Mouse (Mus musculus) right cerebral cortex, postnatal 10 days (tissue): ENCODE data around the gene Asxl1.

Experiments
- DNase-seq, 2 experiments: peaks; one replicate each; pipeline ENCODE4 v3.0.0; 2021; ENCODE audit warnings: low spot score in 2 of 2

The Asxl1 gene

GRCm38 (mm10) chr2:153345454-153346220 lies at the start of gene Asxl1:
TSS of gene Asxl1 (plus strand) at chr2:153345829.
- DNase-seq, result peak; percentile 99

GRCm38 (mm10) chr2:153297771-153298170 lies 47.9 kb upstream of the Asxl1 start:
- DNase-seq, result no peak

- DNase-seq, result no peak
These were observed 47.2 kb upstream of the Asxl1 start for GRCm38 (mm10) chr2:153298460-153298859.

GRCm38 (mm10) chr2:153298863-153299262 lies 46.8 kb upstream of the Asxl1 start:
- peak in 1 of 2 experiments; percentile 31 for DNase-seq

GRCm38 (mm10) chr2:153301123-153301522 lies 44.5 kb upstream of the Asxl1 start:
- no peak for DNase-seq

- DNase-seq, result no peak
These were observed 40.4 kb upstream of the Asxl1 start for GRCm38 (mm10) chr2:153305240-153305639.

GRCm38 (mm10) chr2:153308586-153308985 lies 37.0 kb upstream of the Asxl1 start:
- no peak for DNase-seq

- no peak for DNase-seq
These were observed 36.5 kb upstream of the Asxl1 start for GRCm38 (mm10) chr2:153309106-153309505.

- DNase-seq, result no peak
These were observed 35.4 kb upstream of the Asxl1 start for GRCm38 (mm10) chr2:153310228-153310627.

- no peak for DNase-seq
These were observed 32.7 kb upstream of the Asxl1 start for GRCm38 (mm10) chr2:153312884-153313283.

GRCm38 (mm10) chr2:153318408-153318807 lies 27.2 kb upstream of the Asxl1 start:
- no peak for DNase-seq

GRCm38 (mm10) chr2:153319036-153319643 lies 26.5 kb upstream of the Asxl1 start:
- no peak for DNase-seq

GRCm38 (mm10) chr2:153325706-153326376 lies 19.8 kb upstream of the Asxl1 start:
- DNase-seq, result no peak

- DNase-seq, result peak in 1 of 2 experiments; percentile 51
These were observed 13.4 kb upstream of the Asxl1 start for GRCm38 (mm10) chr2:153332271-153332670.

GRCm38 (mm10) chr2:153332981-153333380 lies 12.6 kb upstream of the Asxl1 start:
- DNase-seq, result no peak

GRCm38 (mm10) chr2:153333822-153334232 lies 11.8 kb upstream of the Asxl1 start:
- DNase-seq, result no peak

- no peak for DNase-seq
These were observed 11.3 kb upstream of the Asxl1 start for GRCm38 (mm10) chr2:153334281-153334680.

GRCm38 (mm10) chr2:153336117-153336516 lies 9.5 kb upstream of the Asxl1 start:
- DNase-seq, result no peak

- no peak for DNase-seq
These were observed 7.0 kb upstream of the Asxl1 start for GRCm38 (mm10) chr2:153338361-153339350.

GRCm38 (mm10) chr2:153342166-153342565 lies 3.5 kb upstream of the Asxl1 start:
- no peak for DNase-seq

GRCm38 (mm10) chr2:153342602-153343001 lies 3.0 kb upstream of the Asxl1 start:
- DNase-seq, result no peak
